ENCODE assay signal across 10 mouse cellular contexts in the genomic region with DNA sequence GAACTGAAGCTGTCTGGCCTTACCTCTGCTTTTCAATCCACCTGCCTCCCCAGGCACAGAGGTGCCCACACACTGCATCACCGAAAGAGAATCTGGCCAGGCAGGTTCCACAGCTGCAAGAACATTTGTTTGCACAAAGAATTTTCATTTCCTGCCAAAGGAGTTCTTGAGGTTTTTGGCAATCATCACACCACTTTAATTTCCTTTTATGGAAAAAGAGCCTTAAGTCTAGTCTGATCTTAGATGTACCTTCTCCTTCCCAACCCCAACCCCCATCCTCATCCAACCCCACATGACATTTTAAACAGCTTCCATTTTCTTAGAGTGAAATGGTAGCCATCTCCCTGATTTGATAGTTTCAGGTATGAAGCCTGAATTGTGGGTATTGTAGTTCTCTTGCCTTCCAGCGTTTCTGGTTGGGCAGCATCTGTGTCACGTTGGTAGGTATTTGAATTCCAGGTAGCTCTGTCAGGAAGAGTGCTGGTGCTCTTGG.
DNase-seq lines count a peak whose midpoint lies in the region; ATAC-seq and TF ChIP-seq lines count a peak whose summit lies in the region.
"Had no signal": no experiment of that assay in that cellular context is flagged by ENCODE, and none has a peak within 500 bp of the region (broad histone marks: within the 10 kb centered on the region; RNA-seq: fewer than 3 reads in every experiment).

No protein-coding gene starts in this region.

- H3K27ac ChIP-seq in kidney, embryonic 15.5 days, result no peak overlapping the region
- no peak overlapping the region for H3K27ac ChIP-seq in intestine, embryonic 16.5 days (ENCODE audit: low read length)
- no peak overlapping the region for H3K27ac ChIP-seq in lung, embryonic 14.5 days (ENCODE audit: low read depth)
- H3K27ac ChIP-seq in forebrain, embryonic 15.5 days (replicated peaks), result no peak overlapping the region
- no peak overlapping the region for H3K27ac ChIP-seq in liver, embryonic 12.5 days
- H3K27ac ChIP-seq: heart, embryonic 13.5 days had no signal

- no peaks in the 10 kb centered on the region for H3K36me3 ChIP-seq in kidney, embryonic 15.5 days
- H3K36me3 ChIP-seq in intestine, embryonic 16.5 days (ENCODE audit: control insufficient read depth, insufficient read depth, low read length), result no peaks in the 10 kb centered on the region
- no peaks in the 10 kb centered on the region for H3K36me3 ChIP-seq in lung, embryonic 14.5 days (ENCODE audit: insufficient read depth)
- no peaks in the 10 kb centered on the region for H3K36me3 ChIP-seq in forebrain, embryonic 15.5 days
- no peaks in the 10 kb centered on the region for H3K36me3 ChIP-seq in liver, embryonic 12.5 days
- H3K36me3 ChIP-seq: heart, embryonic 13.5 days had no signal

- no peaks in the 10 kb centered on the region for H3K9me3 ChIP-seq in kidney, embryonic 15.5 days (replicated peaks)
- H3K9me3 ChIP-seq in intestine, embryonic 16.5 days (ENCODE audit: control insufficient read depth, low read length), result no peaks in the 10 kb centered on the region
- no peaks in the 10 kb centered on the region for H3K9me3 ChIP-seq in lung, embryonic 14.5 days (ENCODE audit: low read depth, low read length)
- H3K9me3 ChIP-seq in forebrain, embryonic 15.5 days, result no peaks in the 10 kb centered on the region
- H3K9me3 ChIP-seq in liver, embryonic 12.5 days (replicated peaks), result no peaks in the 10 kb centered on the region
- H3K9me3 ChIP-seq: heart, embryonic 13.5 days had no signal

- H3K4me1 ChIP-seq in kidney, embryonic 15.5 days, result no peaks in the 10 kb centered on the region
- H3K4me1 ChIP-seq in intestine, embryonic 16.5 days (ENCODE audit: control insufficient read depth, insufficient read depth, low read length), result 0 out of 2 replicates have a peak, but pooled peaks cover 2% of the 10 kb centered on the region
- no peaks in the 10 kb centered on the region for H3K4me1 ChIP-seq in lung, embryonic 14.5 days (ENCODE audit: insufficient read depth)
- no peaks in the 10 kb centered on the region for H3K4me1 ChIP-seq in forebrain, embryonic 15.5 days
- no peaks in the 10 kb centered on the region for H3K4me1 ChIP-seq in liver, embryonic 12.5 days
- H3K4me1 ChIP-seq: heart, embryonic 13.5 days had no signal

- WGBS in kidney, embryonic 15.5 days, result 48% methylated on average over 3 of the region's 3 CpGs
- 27% methylated on average over 3 of the region's 3 CpGs for WGBS in intestine, embryonic 16.5 days
- 28% methylated on average over 3 of the region's 3 CpGs for WGBS in lung, embryonic 14.5 days
- WGBS in forebrain, embryonic 15.5 days, result 71% methylated on average over 3 of the region's 3 CpGs
- 36% methylated on average over 3 of the region's 3 CpGs for WGBS in liver, embryonic 12.5 days (ENCODE audit: insufficient replicate concordance)

- TF ChIP-seq CTCF in lung, embryonic 14.5 days (IDR thresholded peaks at IDR 0.05; ENCODE audit: low read depth), result no peak

- no peak overlapping the region for H3K4me2 ChIP-seq in kidney, embryonic 15.5 days
- H3K4me2 ChIP-seq in intestine, embryonic 16.5 days (ENCODE audit: low read depth, low read length), result no peak overlapping the region
- no peak overlapping the region for H3K4me2 ChIP-seq in lung, embryonic 14.5 days
- no peak overlapping the region for H3K4me2 ChIP-seq in forebrain, embryonic 15.5 days (replicated peaks)
- no peak overlapping the region for H3K4me2 ChIP-seq in liver, embryonic 12.5 days
- H3K4me2 ChIP-seq: heart, embryonic 13.5 days had no signal

- H3K9ac ChIP-seq in kidney, embryonic 15.5 days, result no peak overlapping the region
- H3K9ac ChIP-seq in intestine, embryonic 16.5 days (ENCODE audit: low read depth, low read length), result no peak overlapping the region
- no peak overlapping the region for H3K9ac ChIP-seq in lung, embryonic 14.5 days
- H3K9ac ChIP-seq in forebrain, embryonic 15.5 days (replicated peaks), result no peak overlapping the region
- no peak overlapping the region for H3K9ac ChIP-seq in liver, embryonic 12.5 days
- H3K9ac ChIP-seq: heart, embryonic 13.5 days had no signal

- DNase-seq in kidney, adult 11 months, result peak; percentile 47
- peak; percentile 80 for DNase-seq in lung, embryonic 14.5 days
- DNase-seq in thymus, postnatal 36 days, result peak; percentile 5 to 6
- DNase-seq: cerebellum, postnatal 14 days had no signal

- H3K27me3 ChIP-seq in kidney, embryonic 15.5 days, result no peaks in the 10 kb centered on the region
- no peaks in the 10 kb centered on the region for H3K27me3 ChIP-seq in intestine, embryonic 16.5 days (replicated peaks; ENCODE audit: control insufficient read depth, insufficient read depth, low read length)
- no peaks in the 10 kb centered on the region for H3K27me3 ChIP-seq in lung, embryonic 14.5 days (ENCODE audit: insufficient read depth, low read length)
- H3K27me3 ChIP-seq in forebrain, embryonic 15.5 days, result no peaks in the 10 kb centered on the region
- no peaks in the 10 kb centered on the region for H3K27me3 ChIP-seq in liver, embryonic 12.5 days (replicated peaks)
- H3K27me3 ChIP-seq: heart, embryonic 13.5 days had no signal

- no peak overlapping the region for H3K4me3 ChIP-seq in kidney, embryonic 15.5 days (replicated peaks)
- H3K4me3 ChIP-seq in intestine, embryonic 16.5 days (ENCODE audit: low read length), result no peak overlapping the region
- no peak overlapping the region for H3K4me3 ChIP-seq in lung, embryonic 14.5 days (ENCODE audit: low read depth, low read length)
- no peak overlapping the region for H3K4me3 ChIP-seq in forebrain, embryonic 15.5 days
- H3K4me3 ChIP-seq in liver, embryonic 12.5 days, result no peak overlapping the region
- H3K4me3 ChIP-seq: heart, embryonic 13.5 days had no signal

- ATAC-seq in kidney, embryonic 15.5 days (replicated peaks; ENCODE audit: low FRiP score), result no peak
- ATAC-seq in intestine, embryonic 16.5 days, result peak; percentile 92
- ATAC-seq in lung, embryonic 14.5 days (ENCODE audit: insufficient read depth), result peak; percentile 97
- ATAC-seq in forebrain, embryonic 15.5 days (replicated peaks), result no peak
- ATAC-seq in granulocyte monocyte progenitor cell, adult 5-6 weeks (replicated peaks; ENCODE audit: poor library complexity, severe bottlenecking), result no peak
- ATAC-seq in liver, embryonic 12.5 days, result no peak

Comparison
In these comparisons a context has a peak if more than half of its experiments do, and no peak if none do; other contexts are left out.
1. DNase-seq: peak in every context shown above with its lines; median percentile 80 in lung, embryonic 14.5 days; 47 in kidney, adult 11 months; 6 in thymus, postnatal 36 days.
2. ATAC-seq: peak in intestine, embryonic 16.5 days (single experiment) and lung, embryonic 14.5 days (single experiment); none in kidney, embryonic 15.5 days (single experiment), forebrain, embryonic 15.5 days (single experiment), granulocyte monocyte progenitor cell, adult 5-6 weeks (single experiment) and liver, embryonic 12.5 days (single experiment).